Mouse (Mus musculus): ENCODE data around the gene Sacm1l. TPM values are rescaled to one million over a fixed set of nuclear protein-coding genes. Genes with fewer than 3 reads are reported as not detected.

Gene Sacm1l
- polyA plus RNA-seq, 1 experiment from 2014 or later = 58.1 TPM

GRCm38 (mm10) chr9:123596910-123597309 lies 67.4 kb downstream of the Sacm1l start:
- Histone ChIP-seq H3K4me3 (ENCODE audit: low read length) (no peak overlapping the region), H3K9me3 (ENCODE audit: control insufficient read depth, low read length) (no peaks in the 10 kb centered on the region), H3K27ac (ENCODE audit: low read length) (no peak overlapping the region), H3K4me2 (ENCODE audit: low read depth, low read length) (no peak overlapping the region), H3K4me1 (replicated peaks; ENCODE audit: control insufficient read depth, insufficient read depth, low read length) (no peaks in the 10 kb centered on the region), H3K9ac (ENCODE audit: low read length) (no peak overlapping the region), H3K27me3 (ENCODE audit: control insufficient read depth, insufficient read depth, low read depth, low read length) (no peaks in the 10 kb centered on the region), H3K36me3 (ENCODE audit: control insufficient read depth, insufficient read depth, low read length) (peaks cover 7% of the 10 kb centered on the region; the same call in 1 of the 2 replicates)
- WGBS = 90% methylated on average over 2 of the region's 2 CpGs
- ATAC-seq (ENCODE audit: low read depth) = no peak

DNA sequence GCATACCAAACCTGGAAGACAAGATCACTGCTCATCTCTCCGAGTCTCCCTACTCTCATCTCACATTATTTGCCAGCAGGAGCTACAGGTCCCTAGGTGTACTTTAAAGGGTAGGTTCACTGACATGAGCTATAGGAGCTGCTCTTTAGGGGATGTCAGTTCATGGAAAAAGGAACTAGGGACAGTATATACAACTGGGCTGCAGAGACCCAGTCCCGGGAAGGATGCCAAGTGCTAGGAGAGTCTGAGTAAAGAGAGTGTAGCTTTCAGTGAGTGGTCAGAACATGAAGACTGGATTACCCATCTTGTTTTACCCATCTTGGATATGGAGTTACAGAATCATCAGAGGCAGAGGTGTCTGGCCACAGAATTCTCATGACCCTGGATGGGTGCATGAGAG lies 67.8 kb downstream of the Sacm1l start:
- no peak overlapping the region for H3K4me2 ChIP-seq (ENCODE audit: low read depth, low read length)
- H3K4me1 ChIP-seq (replicated peaks; ENCODE audit: control insufficient read depth, insufficient read depth, low read length) = no peaks in the 10 kb centered on the region
- peaks cover 7% of the 10 kb centered on the region; the same call in 1 of the 2 replicates for H3K36me3 ChIP-seq (ENCODE audit: control insufficient read depth, insufficient read depth, low read length)
- H3K9ac ChIP-seq (ENCODE audit: low read length) = no peak overlapping the region
- 79% methylated on average over 2 of the region's 2 CpGs for WGBS
- H3K9me3 ChIP-seq (ENCODE audit: control insufficient read depth, low read length) = no peaks in the 10 kb centered on the region
- H3K27me3 ChIP-seq (ENCODE audit: control insufficient read depth, insufficient read depth, low read depth, low read length) = no peaks in the 10 kb centered on the region
- no peak for ATAC-seq (ENCODE audit: low read depth)
- H3K4me3 ChIP-seq (ENCODE audit: low read length) = no peak overlapping the region
- H3K27ac ChIP-seq (ENCODE audit: low read length) = no peak overlapping the region

DNA sequence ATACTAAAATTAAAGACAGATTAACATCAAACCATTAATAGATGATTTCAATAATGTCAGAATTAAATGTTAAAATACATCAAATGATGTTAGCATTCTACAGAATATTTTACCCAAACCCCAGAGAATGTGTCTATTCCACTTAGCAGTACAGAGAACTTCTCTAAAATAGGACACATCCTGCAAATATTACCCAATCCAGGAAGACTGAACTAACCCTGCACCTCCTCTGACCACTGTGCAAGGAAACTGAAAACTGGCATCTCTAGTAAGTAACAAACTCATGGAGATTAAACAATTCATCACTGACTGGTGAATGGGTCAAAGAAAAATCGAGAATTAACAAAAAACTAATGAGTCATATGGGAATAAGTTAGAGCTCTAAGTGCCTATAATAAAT lies 72.0 kb downstream of the Sacm1l start:
- no peak overlapping the region for H3K4me2 ChIP-seq (ENCODE audit: low read depth, low read length)
- H3K27ac ChIP-seq (ENCODE audit: low read length) = no peak overlapping the region
- no peaks in the 10 kb centered on the region for H3K36me3 ChIP-seq (ENCODE audit: control insufficient read depth, insufficient read depth, low read length)
- no peaks in the 10 kb centered on the region for H3K4me1 ChIP-seq (replicated peaks; ENCODE audit: control insufficient read depth, insufficient read depth, low read length)
- 68% methylated on average over 1 of the region's 1 CpGs for WGBS
- no peaks in the 10 kb centered on the region for H3K9me3 ChIP-seq (ENCODE audit: control insufficient read depth, low read length)
- H3K27me3 ChIP-seq (ENCODE audit: control insufficient read depth, insufficient read depth, low read depth, low read length) = no peaks in the 10 kb centered on the region
- no peak for ATAC-seq (ENCODE audit: low read depth)
- H3K4me3 ChIP-seq (ENCODE audit: low read length) = no peak overlapping the region
- H3K9ac ChIP-seq (ENCODE audit: low read length) = no peak overlapping the region

DNA sequence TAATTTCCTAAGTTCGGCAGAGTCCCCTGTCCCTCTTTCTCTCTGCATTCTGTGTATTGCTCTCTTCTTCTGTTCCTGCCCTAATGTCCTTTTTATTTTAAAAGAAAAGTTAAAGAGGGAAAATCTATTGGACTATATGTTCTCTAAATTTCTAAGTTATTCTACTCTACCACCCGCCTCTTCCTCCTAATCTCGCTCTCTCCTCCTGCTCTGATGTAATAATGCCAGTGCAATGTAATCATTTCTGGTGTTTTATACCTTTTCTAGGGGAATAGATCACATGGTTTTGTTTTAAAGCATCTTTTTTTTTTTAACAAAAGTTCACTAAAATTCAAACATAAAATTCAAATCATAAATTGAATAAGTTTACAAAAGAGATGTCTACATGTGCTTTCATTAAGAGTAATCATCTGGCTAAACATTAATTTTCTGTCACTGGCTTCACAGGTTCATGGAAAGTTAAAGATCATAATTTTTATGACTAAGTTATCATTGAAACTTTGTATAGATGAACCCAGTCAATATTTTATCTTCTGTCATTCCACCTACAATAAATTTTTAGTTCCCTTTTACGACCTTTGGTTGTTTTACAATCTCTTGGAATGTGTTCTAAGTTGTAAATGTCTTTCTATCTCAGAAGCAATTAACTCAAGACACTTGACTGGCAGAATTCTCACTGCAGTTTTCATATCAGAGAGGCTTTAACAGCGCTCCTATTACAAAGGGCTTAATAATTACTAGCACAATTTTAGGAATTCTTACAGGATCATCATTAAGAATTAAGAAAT lies 90.9 kb downstream of the Sacm1l start:
- Histone ChIP-seq H3K4me2 (ENCODE audit: low read depth, low read length) (no peak overlapping the region), H3K4me1 (replicated peaks; ENCODE audit: control insufficient read depth, insufficient read depth, low read length) (no peaks in the 10 kb centered on the region), H3K4me3 (ENCODE audit: low read length) (no peak overlapping the region), H3K9me3 (ENCODE audit: control insufficient read depth, low read length) (no peaks in the 10 kb centered on the region), H3K27me3 (ENCODE audit: control insufficient read depth, insufficient read depth, low read depth, low read length) (no peaks in the 10 kb centered on the region), H3K36me3 (ENCODE audit: control insufficient read depth, insufficient read depth, low read length) (no peaks in the 10 kb centered on the region), H3K9ac (ENCODE audit: low read length) (no peak overlapping the region), H3K27ac (ENCODE audit: low read length) (no peak overlapping the region)
- no peak for ATAC-seq (ENCODE audit: low read depth)
- WGBS = 80% methylated on average over 5 of the region's 5 CpGs

- Histone ChIP-seq H3K9ac (ENCODE audit: low read length) (no peak overlapping the region), H3K27me3 (ENCODE audit: control insufficient read depth, insufficient read depth, low read depth, low read length) (no peaks in the 10 kb centered on the region), H3K4me1 (replicated peaks; ENCODE audit: control insufficient read depth, insufficient read depth, low read length) (no peaks in the 10 kb centered on the region), H3K36me3 (ENCODE audit: control insufficient read depth, insufficient read depth, low read length) (no peaks in the 10 kb centered on the region), H3K9me3 (ENCODE audit: control insufficient read depth, low read length) (no peaks in the 10 kb centered on the region), H3K4me3 (ENCODE audit: low read length) (no peak overlapping the region), H3K27ac (ENCODE audit: low read length) (no peak overlapping the region), H3K4me2 (ENCODE audit: low read depth, low read length) (no peak overlapping the region)
- no peak for ATAC-seq (ENCODE audit: low read depth)
- 81% methylated on average over 2 of the region's 2 CpGs for WGBS
Observed at GRCm38 (mm10) chr9:123624741-123625140, 95.2 kb downstream of the Sacm1l start.

GRCm38 (mm10) chr9:123625821-123626220 lies 96.3 kb downstream of the Sacm1l start:
- Histone ChIP-seq H3K9ac (ENCODE audit: low read length) (no peak overlapping the region), H3K36me3 (ENCODE audit: control insufficient read depth, insufficient read depth, low read length) (no peaks in the 10 kb centered on the region), H3K4me2 (ENCODE audit: low read depth, low read length) (no peak overlapping the region), H3K9me3 (ENCODE audit: control insufficient read depth, low read length) (no peaks in the 10 kb centered on the region), H3K4me3 (ENCODE audit: low read length) (no peak overlapping the region), H3K27me3 (ENCODE audit: control insufficient read depth, insufficient read depth, low read depth, low read length) (no peaks in the 10 kb centered on the region), H3K4me1 (replicated peaks; ENCODE audit: control insufficient read depth, insufficient read depth, low read length) (no peaks in the 10 kb centered on the region), H3K27ac (ENCODE audit: low read length) (no peak overlapping the region)
- WGBS = 84% methylated on average over 11 of the region's 11 CpGs
- no peak for ATAC-seq (ENCODE audit: low read depth)

DNA sequence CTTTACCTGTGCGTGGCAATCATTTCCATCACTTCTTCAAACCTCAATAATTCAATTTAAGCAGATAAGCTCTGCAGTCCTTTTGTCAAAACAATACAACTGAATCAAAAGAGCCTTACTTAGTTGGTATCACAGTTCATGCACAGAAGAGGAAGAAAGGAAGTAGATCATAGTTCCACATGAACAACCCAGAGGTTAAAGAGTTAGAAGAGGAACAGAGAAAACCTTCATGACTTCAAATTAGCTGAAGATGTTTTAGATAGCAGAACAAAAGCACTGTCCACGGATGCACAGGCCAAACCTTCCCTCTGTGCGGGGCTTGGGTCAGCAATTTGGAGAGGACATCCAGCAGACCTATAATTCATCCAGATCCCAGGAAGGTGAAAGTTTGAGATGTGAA lies 102.1 kb downstream of the Sacm1l start:
- Histone ChIP-seq H3K4me3 (ENCODE audit: low read length) (no peak overlapping the region), H3K4me2 (ENCODE audit: low read depth, low read length) (no peak overlapping the region), H3K36me3 (ENCODE audit: control insufficient read depth, insufficient read depth, low read length) (no peaks in the 10 kb centered on the region), H3K9me3 (ENCODE audit: control insufficient read depth, low read length) (no peaks in the 10 kb centered on the region), H3K9ac (ENCODE audit: low read length) (no peak overlapping the region), H3K27me3 (ENCODE audit: control insufficient read depth, insufficient read depth, low read depth, low read length) (no peaks in the 10 kb centered on the region), H3K4me1 (replicated peaks; ENCODE audit: control insufficient read depth, insufficient read depth, low read length) (no peaks in the 10 kb centered on the region), H3K27ac (ENCODE audit: low read length) (no peak overlapping the region)
- WGBS = 70% methylated on average over 3 of the region's 3 CpGs
- ATAC-seq (ENCODE audit: low read depth) = no peak

DNA sequence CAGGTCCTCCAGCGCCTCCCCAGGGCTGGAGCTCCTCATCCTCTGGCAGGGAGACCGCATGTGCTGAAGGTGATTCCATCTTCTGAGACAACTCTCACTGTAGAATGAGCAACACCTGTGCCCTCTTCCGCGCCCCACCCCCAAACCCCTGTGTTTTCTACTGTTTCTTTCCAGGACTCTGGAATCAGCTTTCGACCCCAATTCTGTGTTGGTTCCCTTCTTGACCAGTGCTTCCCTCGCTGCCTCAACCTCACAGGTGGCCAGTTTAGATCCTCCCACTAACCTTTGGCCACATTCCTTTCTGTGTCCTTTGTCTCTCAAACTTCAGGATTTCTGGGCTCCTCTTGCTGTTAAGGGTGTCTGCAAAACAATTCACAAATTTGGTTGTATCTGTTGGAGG lies 102.7 kb downstream of the Sacm1l start, which contains the start of gene Slc6a20b:
Slc6a20b (minus strand) TSS at position 285 of the 400 bp plus-strand sequence.
- 83% methylated on average over 6 of the region's 6 CpGs for WGBS
- Histone ChIP-seq H3K27me3 (ENCODE audit: control insufficient read depth, insufficient read depth, low read depth, low read length) (no peaks in the 10 kb centered on the region), H3K4me3 (ENCODE audit: low read length) (no peak within 1 kb of the TSS), H3K9ac (ENCODE audit: low read length) (no peak within 1 kb of the TSS), H3K36me3 (ENCODE audit: control insufficient read depth, insufficient read depth, low read length) (no peaks in the 10 kb centered on the region), H3K27ac (ENCODE audit: low read length) (no peak within 1 kb of the TSS), H3K4me2 (ENCODE audit: low read depth, low read length) (no peak within 1 kb of the TSS), H3K9me3 (ENCODE audit: control insufficient read depth, low read length) (no peaks in the 10 kb centered on the region), H3K4me1 (replicated peaks; ENCODE audit: control insufficient read depth, insufficient read depth, low read length) (no peaks in the 10 kb centered on the region)
- ATAC-seq (ENCODE audit: low read depth) = no peak

DNA sequence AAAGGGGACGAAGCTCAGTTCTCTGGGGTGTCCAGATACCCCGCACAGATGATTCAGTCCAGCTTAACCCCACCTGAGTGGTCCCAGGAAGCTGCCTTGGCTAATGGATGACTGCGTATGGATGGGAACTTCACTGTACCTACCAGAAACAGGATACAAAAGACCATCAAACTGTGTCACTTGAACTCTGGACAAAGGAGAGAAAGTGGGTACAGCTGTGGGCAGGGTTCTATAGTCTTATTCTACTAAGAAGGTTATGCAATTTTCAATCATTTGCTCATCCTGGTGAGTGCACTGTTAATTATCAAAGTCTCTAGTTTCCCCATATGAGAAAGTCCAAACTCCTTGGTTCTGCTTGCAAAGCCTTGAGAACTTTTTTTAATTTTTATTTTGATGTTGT lies 103.4 kb downstream of the Sacm1l start:
- no peaks in the 10 kb centered on the region for H3K4me1 ChIP-seq (replicated peaks; ENCODE audit: control insufficient read depth, insufficient read depth, low read length)
- no peak overlapping the region for H3K4me3 ChIP-seq (ENCODE audit: low read length)
- no peaks in the 10 kb centered on the region for H3K27me3 ChIP-seq (ENCODE audit: control insufficient read depth, insufficient read depth, low read depth, low read length)
- no peaks in the 10 kb centered on the region for H3K9me3 ChIP-seq (ENCODE audit: control insufficient read depth, low read length)
- 76% methylated on average over 3 of the region's 3 CpGs for WGBS
- H3K36me3 ChIP-seq (ENCODE audit: control insufficient read depth, insufficient read depth, low read length) = no peaks in the 10 kb centered on the region
- no peak overlapping the region for H3K9ac ChIP-seq (ENCODE audit: low read length)
- no peak overlapping the region for H3K4me2 ChIP-seq (ENCODE audit: low read depth, low read length)
- H3K27ac ChIP-seq (ENCODE audit: low read length) = no peak overlapping the region
- ATAC-seq (ENCODE audit: low read depth) = no peak

Data from lung, embryonic 16.5 days (tissue).